Mouse (Mus musculus) erythroid progenitor cell, adult 5-6 weeks (primary cell): ENCODE measurements around the gene Olfr716. TPM values are rescaled to one million over a fixed set of nuclear protein-coding genes. Genes with fewer than 3 reads are reported as not detected.
"Not testable (repeated sequence)": the region's sequence is repeated elsewhere in the genome, so short reads cannot be mapped to it uniquely, and the experiment has no call there.

ENCODE experiments used
- ATAC-seq: replicated peaks from 2 replicates; pipeline ENCODE4 v1.8.0; 2016; ENCODE audit warnings: moderate number of reproducible peaks, mild to moderate bottlenecking, moderate TSS enrichment, inconsistent platforms; ENCODE audit not compliant: poor library complexity, low FRiP score, severe bottlenecking
- total RNA-seq, 2 experiments: library from RNA; stranded (forward) in 1 of 2; stranded (reverse) in 1 of 2; fragments of 150-400 nt in 1 of 2; fragments of 186-747, 209-891 nt in 1 of 2; gene quantifications; 2 replicates each; pipeline versions ENCODE4 v1.2.3 to v1.2.4; 2015 to 2017; ENCODE audit warnings: low replicate concordance in 2 of 2

The Olfr716 gene
- total RNA-seq (2015; ENCODE audit: low replicate concordance), result not detected in 2 replicates
- not detected in 2 replicates for total RNA-seq (2017; ENCODE audit: low replicate concordance)

DNA sequence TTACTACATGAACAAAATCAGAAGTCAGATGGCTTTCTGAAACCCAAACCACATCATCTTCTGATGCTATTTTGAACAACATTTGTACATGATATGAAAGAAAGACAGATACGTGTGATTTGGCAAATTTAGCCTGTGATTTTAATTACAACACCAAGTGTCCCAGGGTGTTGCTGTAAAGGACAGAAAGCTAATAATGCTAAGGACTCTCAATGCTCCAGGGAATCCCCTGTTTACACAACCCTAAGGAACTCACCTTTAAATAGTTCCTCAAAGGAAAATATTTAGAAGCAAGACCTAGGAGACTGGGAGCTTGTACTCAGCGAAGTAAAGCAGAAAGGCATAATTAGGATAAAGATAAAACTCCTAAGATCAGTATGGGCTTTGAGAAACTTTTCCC is at the start of gene Olfr716:
Gene Olfr716, plus strand, starts transcription at position 301 of the 400 bp plus-strand sequence.
- ATAC-seq, result not testable (repeated sequence)

- no peak for ATAC-seq
Observed at GRCm38 (mm10) chr7:107092920-107093319, 45.2 kb upstream of the Olfr716 start, which contains the start of gene Olfr17. Gene Olfr17 (plus strand): TSS chr7:107093220.

DNA sequence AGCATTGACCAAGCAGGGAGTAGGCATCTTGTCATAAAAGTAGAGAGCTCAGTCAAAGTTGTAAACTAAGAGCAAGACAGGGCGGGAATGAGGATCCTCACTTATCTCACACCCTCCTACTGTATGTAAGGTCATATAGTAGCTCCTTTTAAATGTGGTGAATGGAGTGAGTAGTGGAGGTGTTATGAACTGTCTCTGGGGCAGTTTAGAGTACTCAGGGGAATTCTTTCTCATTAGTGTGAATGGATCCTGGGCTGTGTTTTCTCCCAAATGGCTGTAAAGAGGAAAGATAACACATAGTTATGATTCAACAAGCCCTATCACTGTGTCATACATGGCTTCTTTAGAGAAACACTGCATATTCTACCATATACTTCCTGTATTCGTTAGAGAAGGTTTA is 27.9 kb upstream of the Olfr716 start, which contains the start of gene Olfr715b:
Gene Olfr715b, minus strand, starts transcription at position 101 of the 400 bp plus-strand sequence.
- ATAC-seq, result not testable (repeated sequence)

DNA sequence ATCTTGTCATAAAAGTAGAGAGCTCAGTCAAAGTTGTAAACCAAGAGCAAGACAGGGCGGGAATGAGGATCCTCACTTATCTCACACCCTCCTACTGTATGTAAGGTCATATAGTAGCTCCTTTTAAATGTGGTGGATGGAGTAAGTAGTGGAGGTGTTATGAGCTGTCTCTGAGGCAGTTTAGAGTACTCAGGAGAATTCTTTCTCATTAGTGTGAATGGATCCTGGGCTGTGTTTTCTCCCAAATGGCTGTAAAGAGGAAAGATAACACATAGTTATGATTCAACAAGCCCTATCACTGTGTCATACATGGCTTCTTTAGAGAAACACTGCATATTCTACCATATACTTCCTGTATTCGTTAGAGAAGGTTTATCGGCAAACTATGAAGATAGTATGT is 7.1 kb upstream of the Olfr716 start, which contains the start of gene Olfr715:
Gene Olfr715, minus strand, starts transcription at position 101 of the 400 bp plus-strand sequence.
- not testable (repeated sequence) for ATAC-seq

DNA sequence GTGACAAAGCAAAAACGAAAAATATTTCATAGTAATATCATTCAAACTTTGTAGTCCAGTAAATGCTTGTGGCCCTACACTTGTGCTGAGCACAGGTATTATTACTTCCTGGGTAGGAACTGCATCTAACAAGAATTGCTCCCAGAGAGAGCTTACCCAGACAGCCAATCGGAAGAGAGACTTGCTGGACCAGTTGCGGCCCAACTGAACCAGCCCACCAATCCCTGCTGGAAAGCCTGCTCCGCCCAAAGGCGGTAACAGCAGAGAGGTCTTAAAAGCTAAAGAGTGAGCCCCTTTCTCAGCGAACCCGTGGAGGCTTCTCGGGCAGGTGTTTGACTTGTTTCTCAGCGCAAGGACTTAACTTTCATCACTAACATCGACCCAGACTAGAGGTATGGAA is 28.6 kb downstream of the Olfr716 start, which contains the start of gene Nlrp14:
Gene Nlrp14, plus strand, starts transcription at position 301 of the 400 bp plus-strand sequence.
- no peak for ATAC-seq

DNA sequence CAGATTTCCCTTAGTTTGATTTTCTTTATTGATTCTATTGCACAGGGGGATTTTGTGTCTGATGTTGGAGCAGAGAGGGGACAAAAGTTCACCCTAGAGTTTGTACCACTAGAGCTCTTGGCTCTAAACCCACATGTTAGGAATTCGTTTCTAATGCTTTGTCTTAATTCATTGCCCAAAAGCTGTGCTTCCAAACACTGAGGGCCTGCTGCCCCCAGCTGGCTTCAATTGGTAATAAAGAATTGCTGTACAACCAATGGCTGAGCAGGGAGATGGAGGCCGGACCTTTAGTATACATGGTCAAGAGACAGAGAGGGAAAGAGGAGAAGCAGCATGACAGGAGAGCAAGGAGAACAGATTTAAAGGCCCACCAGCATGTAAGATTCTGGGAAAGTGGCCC is 42.3 kb downstream of the Olfr716 start:
- no peak for ATAC-seq

Other genes starting within 250 kb of the Olfr716 start
- not detected in 2 replicates for gene Olfr707, start 237.1 kb upstream of the Olfr716 start, total RNA-seq (2015; ENCODE audit: low replicate concordance)
- not detected in 2 replicates for gene Olfr707, start 237.1 kb upstream of the Olfr716 start, total RNA-seq (2017; ENCODE audit: low replicate concordance)
- not detected in 2 replicates for gene Olfr1532-ps1, start 230.3 kb upstream of the Olfr716 start, total RNA-seq (2015; ENCODE audit: low replicate concordance)
- not detected in 2 replicates for gene Olfr1532-ps1, start 230.3 kb upstream of the Olfr716 start, total RNA-seq (2017; ENCODE audit: low replicate concordance)
- not detected in 2 replicates for gene Olfr709-ps1, start 206.1 kb upstream of the Olfr716 start, total RNA-seq (2015; ENCODE audit: low replicate concordance)
- gene Olfr709-ps1, start 206.1 kb upstream of the Olfr716 start, total RNA-seq (2017; ENCODE audit: low replicate concordance), result not detected in 2 replicates
- not detected in 2 replicates for gene Olfr710, start 190.0 kb upstream of the Olfr716 start, total RNA-seq (2015; ENCODE audit: low replicate concordance)
- not detected in 2 replicates for gene Olfr710, start 190.0 kb upstream of the Olfr716 start, total RNA-seq (2017; ENCODE audit: low replicate concordance)
- gene Olfr6, start 174.4 kb upstream of the Olfr716 start, total RNA-seq (2015; ENCODE audit: low replicate concordance), result not detected in 2 replicates
- not detected in 2 replicates for gene Olfr6, start 174.4 kb upstream of the Olfr716 start, total RNA-seq (2017; ENCODE audit: low replicate concordance)
- not detected in 2 replicates for gene Olfr711, start 162.9 kb upstream of the Olfr716 start, total RNA-seq (2015; ENCODE audit: low replicate concordance)
- gene Olfr711, start 162.9 kb upstream of the Olfr716 start, total RNA-seq (2017; ENCODE audit: low replicate concordance), result 0.38 TPM in 1 of 2 replicates, not detected in the other
- not detected in 2 replicates for gene Olfr2, start 132.3 kb upstream of the Olfr716 start, total RNA-seq (2015; ENCODE audit: low replicate concordance)
- gene Olfr2, start 132.3 kb upstream of the Olfr716 start, total RNA-seq (2017; ENCODE audit: low replicate concordance), result not detected in 2 replicates
- not detected in 2 replicates for gene Olfr713, start 107.2 kb upstream of the Olfr716 start, total RNA-seq (2015; ENCODE audit: low replicate concordance)
- not detected in 2 replicates for gene Olfr713, start 107.2 kb upstream of the Olfr716 start, total RNA-seq (2017; ENCODE audit: low replicate concordance)
- not detected in 2 replicates for gene Olfr714, start 67.3 kb upstream of the Olfr716 start, total RNA-seq (2015; ENCODE audit: low replicate concordance)
- not detected in 2 replicates for gene Olfr714, start 67.3 kb upstream of the Olfr716 start, total RNA-seq (2017; ENCODE audit: low replicate concordance)
- gene Olfr17, start 45.1 kb upstream of the Olfr716 start, total RNA-seq (2015; ENCODE audit: low replicate concordance), result not detected in 2 replicates
- gene Olfr17, start 45.1 kb upstream of the Olfr716 start, total RNA-seq (2017; ENCODE audit: low replicate concordance), result not detected in 2 replicates
- gene Olfr715b, start 28.0 kb upstream of the Olfr716 start, total RNA-seq (2015; ENCODE audit: low replicate concordance), result not detected in 2 replicates
- not detected in 2 replicates for gene Olfr715b, start 28.0 kb upstream of the Olfr716 start, total RNA-seq (2017; ENCODE audit: low replicate concordance)
- not detected in 2 replicates for gene Olfr715, start 7.2 kb upstream of the Olfr716 start, total RNA-seq (2015; ENCODE audit: low replicate concordance)
- gene Olfr715, start 7.2 kb upstream of the Olfr716 start, total RNA-seq (2017; ENCODE audit: low replicate concordance), result not detected in 2 replicates
- not detected in 2 replicates for gene Nlrp14, start 28.7 kb downstream of the Olfr716 start, total RNA-seq (2015; ENCODE audit: low replicate concordance)
- not detected in 2 replicates for gene Nlrp14, start 28.7 kb downstream of the Olfr716 start, total RNA-seq (2017; ENCODE audit: low replicate concordance)
- gene Rbmxl2, start 71.1 kb downstream of the Olfr716 start, total RNA-seq (2015; ENCODE audit: low replicate concordance), result not detected in 2 replicates
- not detected in 2 replicates for gene Rbmxl2, start 71.1 kb downstream of the Olfr716 start, total RNA-seq (2017; ENCODE audit: low replicate concordance)
- gene Syt9, start 232.4 kb downstream of the Olfr716 start, total RNA-seq (2015; ENCODE audit: low replicate concordance), result not detected in 2 replicates
- gene Syt9, start 232.4 kb downstream of the Olfr716 start, total RNA-seq (2017; ENCODE audit: low replicate concordance), result not detected in 2 replicates